Mouse (Mus musculus) brain, adult 2 months (tissue): ENCODE measurements around the gene Hspb9.

Source experiments
- DNase-seq: peaks from one replicate; pipeline ENCODE4 v3.0.0; 2011; ENCODE audit warnings: low read depth, low spot score

Hspb9 gene

DNA sequence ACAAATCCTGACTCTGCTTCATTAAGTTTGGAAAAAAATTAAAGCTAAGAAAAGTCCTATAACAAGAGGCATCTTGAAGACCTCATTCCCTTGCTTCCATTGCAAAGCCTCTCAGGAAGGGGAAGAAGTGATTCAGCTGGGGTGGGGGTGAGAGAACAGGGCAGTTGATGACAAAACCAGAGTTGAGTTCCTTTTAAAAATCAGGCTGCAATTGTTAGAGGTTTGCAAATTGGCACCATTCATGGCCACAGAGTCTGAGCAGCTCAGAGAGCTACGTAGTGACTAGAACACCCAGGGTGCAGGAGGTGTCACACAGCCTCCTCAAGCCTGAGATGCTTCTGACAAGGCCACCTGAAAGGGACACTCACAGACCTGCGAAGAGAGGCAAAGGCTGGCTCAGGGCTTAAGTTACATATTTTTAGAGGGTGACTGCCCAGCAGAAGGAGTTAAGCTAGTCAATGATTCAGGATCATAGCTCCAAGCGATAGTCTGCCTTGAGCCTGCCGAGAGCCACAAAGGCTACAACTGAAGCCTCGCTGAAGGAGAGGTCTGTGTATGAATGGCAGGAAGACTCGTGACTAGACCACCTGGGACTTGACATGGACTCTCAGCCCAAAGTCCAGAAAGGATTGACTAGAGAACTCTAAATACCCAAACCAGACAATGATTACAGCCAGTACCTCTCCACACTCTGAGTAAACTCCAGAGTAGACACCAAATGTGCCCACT lies 17.0 kb downstream of the Hspb9 start:
- no peak for DNase-seq

DNA sequence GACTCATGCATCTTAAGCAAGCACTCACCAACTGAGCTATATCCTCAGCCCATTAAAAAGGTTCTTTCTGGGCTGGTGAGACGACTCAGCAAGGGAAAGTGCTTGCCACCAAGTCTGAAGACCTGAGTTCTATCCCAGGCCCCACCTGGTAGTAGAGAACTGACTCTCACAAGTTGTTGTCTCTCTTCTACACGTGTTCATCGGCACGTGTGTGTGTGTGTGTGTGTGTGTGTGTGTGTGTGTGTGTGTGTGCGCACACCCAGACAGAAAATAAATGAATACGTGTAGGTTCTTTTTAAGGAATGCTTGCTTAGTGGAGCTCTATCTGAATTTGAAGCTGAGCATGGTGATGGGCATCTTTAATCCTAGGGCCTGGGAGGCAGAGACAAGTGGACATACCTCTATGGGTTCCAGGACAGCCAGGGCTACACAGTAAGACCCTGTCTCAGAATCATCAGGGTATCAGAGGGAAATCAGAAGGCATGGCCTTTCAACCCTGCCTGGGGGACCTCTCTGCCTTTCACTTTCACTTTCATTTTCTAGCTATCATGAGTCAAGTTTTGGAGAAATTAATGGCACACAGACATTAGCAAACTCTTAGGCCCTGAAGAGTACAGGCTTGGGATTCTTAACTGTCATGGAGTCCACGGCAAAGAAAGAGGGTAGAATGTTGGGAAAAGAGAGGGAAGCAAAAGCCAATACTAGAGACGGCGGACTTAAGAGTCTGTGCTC lies 21.6 kb downstream of the Hspb9 start:
- no peak for DNase-seq

DNA sequence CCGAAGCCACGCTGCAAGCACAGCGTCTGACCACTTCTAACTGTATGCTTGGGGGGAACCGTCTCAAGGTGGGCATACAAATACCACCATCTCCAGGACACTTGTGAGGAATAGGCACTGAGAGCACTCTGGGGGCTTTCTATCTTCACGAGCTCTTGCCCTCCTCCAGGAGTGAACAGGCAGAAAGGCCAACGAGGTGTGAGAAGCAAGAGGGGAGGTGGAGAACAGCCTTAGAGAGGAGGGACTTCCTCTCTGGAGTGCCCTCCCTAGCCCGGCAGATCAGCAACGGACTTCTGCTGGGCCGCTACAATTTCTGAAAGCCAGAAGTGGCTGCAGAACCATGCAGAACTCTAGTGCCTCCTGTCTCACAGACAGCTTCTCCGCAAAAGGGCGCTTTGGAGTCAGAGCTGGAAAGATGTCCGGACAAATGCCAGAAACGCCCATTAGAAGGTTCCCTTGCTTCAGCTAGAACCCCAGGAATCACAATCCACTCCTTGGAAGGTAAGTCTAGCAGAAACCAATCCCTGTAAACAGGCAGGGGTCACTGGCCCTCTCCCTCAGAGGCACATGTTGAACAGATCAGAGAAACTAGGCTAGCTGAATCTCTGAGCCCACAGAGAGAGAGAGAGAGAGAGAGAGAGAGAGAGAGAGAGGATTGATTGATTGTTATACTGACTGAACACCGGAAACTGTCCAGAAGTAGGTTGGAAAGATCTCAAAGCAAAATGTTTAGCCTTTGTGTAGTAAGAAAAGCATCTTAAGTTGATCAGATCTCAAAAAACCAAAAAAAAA lies 22.5 kb downstream of the Hspb9 start:
- no peak for DNase-seq

GRCm38 (mm10) chr11:100736746-100737080 lies 23.1 kb downstream of the Hspb9 start:
- no peak for DNase-seq

GRCm38 (mm10) chr11:100737105-100737733 lies 23.6 kb downstream of the Hspb9 start:
- DNase-seq: no peak

- DNase-seq: peak; percentile 100
Observed at GRCm38 (mm10) chr11:100738066-100738604, 24.5 kb downstream of the Hspb9 start, which contains the start of gene Rab5c. TSS of gene Rab5c (minus strand) at chr11:100738215.

DNA sequence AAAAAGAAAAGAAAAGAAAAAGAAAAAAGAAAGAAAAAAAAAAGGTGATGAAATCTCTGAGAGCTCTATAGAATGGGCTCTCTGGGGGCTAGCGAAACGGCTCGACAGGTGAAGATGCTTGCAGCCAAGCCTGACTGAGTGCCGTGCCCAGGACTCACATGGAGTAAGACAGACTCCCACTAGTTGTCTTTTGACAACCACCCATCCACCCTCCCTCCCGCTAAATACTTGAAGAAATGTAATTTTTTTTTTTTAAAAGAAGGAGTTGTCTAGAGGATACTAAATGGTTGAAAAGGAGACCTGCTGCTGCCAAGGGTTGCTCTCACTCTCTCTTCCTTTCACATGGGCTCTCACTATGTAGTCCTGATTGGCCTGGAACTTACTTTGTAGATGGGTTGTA lies 25.1 kb downstream of the Hspb9 start:
- DNase-seq: no peak

DNA sequence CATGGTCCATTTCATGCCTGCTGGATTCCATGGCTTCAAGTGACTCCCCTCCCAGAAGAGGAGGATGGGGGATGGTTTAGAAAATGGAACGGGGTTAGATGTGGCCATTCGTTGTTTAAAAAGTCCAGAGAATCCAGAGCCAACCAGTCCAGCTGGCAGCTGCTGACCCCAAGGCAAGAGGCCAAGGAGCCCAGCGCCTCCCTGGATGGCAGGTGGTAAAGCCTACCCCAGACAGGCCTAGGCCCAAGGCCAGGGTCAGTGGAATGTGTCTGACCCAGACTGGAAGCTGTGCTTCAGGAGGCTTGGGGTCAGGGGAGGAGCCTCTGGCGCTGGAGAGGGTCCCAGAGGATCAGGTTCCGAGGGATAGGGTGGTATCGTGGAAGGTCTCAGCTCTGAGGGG lies 27.7 kb downstream of the Hspb9 start:
- no peak for DNase-seq

GRCm38 (mm10) chr11:100745085-100745484 lies 31.4 kb downstream of the Hspb9 start:
- DNase-seq: peak; percentile 84

DNA sequence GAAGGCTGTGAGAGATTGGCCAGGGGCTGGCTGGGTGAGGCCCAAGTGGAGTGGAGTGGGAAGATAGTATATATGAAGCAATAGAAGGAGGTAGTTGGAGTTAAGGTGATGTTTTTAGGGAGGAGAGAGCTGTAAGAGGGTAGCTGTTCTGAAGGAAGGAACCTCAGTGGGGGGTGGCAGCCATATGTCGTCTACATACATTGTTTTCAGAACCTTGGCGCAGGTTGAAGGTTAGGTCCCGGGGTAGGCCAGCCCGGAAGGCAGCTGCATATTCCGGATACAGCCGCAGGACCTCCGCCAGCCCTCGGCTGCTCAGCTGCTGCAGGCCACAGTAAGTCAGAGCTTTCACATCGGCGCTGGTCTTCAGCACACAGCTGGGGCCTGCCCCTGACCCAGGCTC lies 32.9 kb downstream of the Hspb9 start:
- no peak for DNase-seq

DNA sequence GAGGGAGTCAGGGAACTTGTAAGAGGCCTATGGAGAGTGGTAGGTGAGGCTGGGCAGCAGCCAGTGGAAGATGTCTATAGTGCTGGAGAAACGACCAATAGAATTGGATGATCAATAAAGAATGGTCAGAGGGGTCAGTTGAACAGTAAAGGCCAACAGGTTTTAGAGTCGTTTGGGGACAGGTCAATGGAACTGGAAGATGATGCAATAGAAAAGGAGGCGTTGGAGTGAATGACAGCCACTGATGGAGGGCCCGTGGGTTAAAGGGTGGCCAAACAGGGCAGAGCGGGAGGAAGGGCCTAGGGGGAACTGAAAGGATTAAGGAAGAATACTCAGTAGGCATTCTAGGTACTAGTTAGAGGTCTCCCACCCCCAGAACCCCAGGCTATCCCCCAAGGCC lies 33.5 kb downstream of the Hspb9 start:
- no peak for DNase-seq

- peak; percentile 85 for DNase-seq
Observed at GRCm38 (mm10) chr11:100748620-100749019, 35.0 kb downstream of the Hspb9 start.

- DNase-seq: peak; percentile 80
Observed at GRCm38 (mm10) chr11:100749469-100749868, 35.8 kb downstream of the Hspb9 start.

GRCm38 (mm10) chr11:100750127-100750526 lies 36.5 kb downstream of the Hspb9 start:
- DNase-seq: peak; percentile 69

GRCm38 (mm10) chr11:100752294-100752693 lies 38.6 kb downstream of the Hspb9 start:
- DNase-seq: peak; percentile 54

DNA sequence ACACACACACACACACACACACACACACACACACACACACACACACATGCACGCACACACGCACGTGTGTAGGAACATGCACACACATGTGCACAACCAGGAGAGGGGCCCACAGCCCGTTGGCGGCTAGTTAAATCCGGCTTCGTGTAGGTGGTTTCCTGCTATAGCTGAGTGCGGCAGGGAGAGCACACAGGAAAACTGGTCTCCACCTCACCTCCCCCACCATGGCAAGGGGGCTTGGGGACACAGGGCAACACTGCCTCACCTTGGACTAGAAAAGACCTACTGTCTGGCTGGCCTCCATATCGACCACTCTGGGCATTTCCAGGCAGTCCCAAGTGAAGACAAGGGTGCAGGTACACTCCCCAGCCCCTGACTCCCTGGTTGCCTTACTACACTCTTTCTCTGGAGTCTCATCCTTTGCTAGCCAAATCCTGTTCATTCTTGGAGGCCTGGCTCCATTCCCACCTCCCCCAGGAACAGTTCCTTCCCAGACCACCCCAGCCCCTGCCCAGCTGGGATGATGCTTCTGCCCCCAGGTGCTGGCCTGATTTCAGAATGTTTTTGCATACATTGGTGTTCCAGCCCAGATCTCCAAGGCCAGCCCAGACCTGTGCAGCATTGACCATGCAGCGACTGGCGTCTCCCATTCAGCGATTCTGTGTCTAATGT lies 40.5 kb downstream of the Hspb9 start:
- peak; percentile 84 for DNase-seq

DNA sequence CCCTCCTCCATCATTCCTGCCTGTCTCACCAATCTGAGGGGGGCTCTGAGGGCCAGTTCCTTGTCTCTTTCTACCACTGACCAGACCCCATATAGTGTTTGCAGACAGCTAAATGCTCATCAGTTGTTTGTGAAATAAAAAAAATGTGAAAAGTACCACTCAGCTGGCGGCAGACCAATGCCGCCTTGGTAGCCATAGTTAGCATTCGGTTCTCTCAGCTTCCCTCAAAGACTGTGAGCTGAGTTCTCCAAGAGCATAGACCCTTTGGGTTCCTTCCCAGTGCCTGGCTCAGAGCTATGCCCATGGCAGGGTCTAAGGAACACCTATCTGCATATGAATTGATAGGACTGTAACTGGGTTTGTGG lies 41.0 kb downstream of the Hspb9 start:
- DNase-seq: peak; percentile 72

DNA sequence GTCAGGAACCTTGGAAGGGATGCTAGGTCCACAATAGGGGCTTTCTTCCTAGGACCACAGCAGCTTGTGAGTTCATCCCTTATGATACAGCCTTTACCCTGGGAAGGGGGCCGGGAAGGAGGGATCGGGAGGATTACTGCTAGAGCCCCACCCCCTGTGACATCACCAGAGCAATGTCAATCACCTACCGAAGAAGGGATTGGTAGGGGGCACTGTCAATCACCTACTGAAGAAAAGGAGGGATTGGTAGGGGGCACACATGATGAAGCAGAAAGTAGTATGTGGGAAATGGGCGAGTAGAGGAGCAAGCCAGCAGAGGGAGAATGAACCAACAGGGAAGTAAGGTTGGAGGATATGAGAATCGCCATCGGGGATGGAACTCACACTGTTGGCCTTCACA lies 42.8 kb downstream of the Hspb9 start:
- DNase-seq: no peak

DNA sequence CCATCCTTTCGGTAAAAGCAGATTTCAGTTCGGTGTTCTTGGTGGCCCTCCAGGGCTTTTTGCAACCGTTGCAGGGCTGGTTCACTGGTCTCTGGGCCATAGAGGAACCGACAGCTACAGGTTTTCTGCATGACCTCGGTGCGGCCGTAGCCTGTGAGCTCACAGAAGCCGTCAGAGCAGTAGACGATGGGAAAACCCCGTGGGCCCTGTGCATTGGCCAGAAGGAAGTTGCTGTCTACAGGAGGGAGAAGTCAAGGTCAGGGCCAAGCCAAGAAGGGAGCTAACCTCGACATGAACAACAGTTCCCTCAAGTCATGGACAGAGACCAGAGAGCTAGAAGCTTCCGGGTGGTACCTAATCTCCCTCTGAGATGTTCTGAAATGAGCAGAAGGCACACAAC lies 43.9 kb downstream of the Hspb9 start:
- no peak for DNase-seq

- DNase-seq: peak; percentile 54
Observed at GRCm38 (mm10) chr11:100758707-100759610, 45.3 kb downstream of the Hspb9 start.
